Mouse (Mus musculus): Measurements from ENCODE around the gene Cadm1.

DNA sequence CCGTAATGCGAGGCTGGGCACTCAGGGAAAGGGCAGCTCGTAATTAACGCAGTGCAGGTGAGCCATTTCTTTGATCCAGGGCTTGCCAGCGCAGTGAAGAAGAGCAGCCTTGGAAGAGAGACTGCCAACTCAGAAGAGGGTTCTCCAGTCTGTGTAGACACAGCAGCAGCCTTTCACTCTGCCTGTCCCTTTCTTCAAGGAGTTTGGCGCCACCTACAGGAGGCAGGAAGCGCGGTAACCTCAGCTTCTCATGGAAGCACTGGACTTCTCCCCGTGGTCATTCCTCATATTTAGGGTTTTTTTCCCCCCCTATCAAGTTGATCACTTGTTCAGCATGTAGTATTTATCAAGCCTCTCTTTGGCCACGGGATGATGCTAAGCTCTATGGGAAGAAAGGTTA, 178.3 kb downstream of the Cadm1 start:
- TF ChIP-seq CTCF (IDR thresholded peaks at IDR 0.05; ENCODE audit: borderline replicate concordance, extremely low read depth, insufficient read depth, insufficient read length) (peak; percentile 96), POLR2A (IDR thresholded peaks at IDR 0.05; ENCODE audit: borderline replicate concordance, extremely low read depth, insufficient read depth, insufficient read length, poor library complexity, severe bottlenecking) (no peak)

Measured in brain, embryonic 14.5 days (tissue).